Mouse (Mus musculus): ENCODE measurements at regions not wholly inside any gene's neighbourhood (a gene's known extent, or its start where the extent isn't known, plus 50 kb on each side); places are given as distances from the start of the nearest gene placed in this dataset.

DNA sequence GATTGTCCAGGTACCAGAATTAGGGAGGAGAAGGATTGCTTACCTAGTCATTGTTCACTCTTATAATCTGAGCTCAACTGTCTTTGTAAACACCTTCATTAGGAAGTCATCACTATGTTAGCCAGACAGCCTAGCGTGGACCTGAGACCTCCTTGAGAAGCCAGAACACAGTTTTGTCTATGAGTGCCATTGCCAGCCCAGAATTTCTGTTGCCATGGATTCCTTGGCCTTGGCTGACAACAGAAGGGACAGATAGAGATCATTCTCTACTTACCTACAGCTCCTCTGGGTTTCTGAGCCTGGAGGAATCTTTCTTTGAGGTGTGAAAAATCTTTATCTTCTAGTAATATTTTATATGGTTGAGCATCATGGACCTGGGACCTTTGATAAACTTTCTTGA is 825.0 kb downstream of the Gm9195 start:
- TF ChIP-seq TBP (conservative IDR thresholded peaks at IDR 0.05; ENCODE audit: low read depth, low read length): no peak
- TF ChIP-seq JUND (conservative IDR thresholded peaks at IDR 0.05; ENCODE audit: low read depth, low read length): no peak
- TF ChIP-seq SMC3 (IDR thresholded peaks at IDR 0.05; ENCODE audit: low read depth, low read length): no peak
- TF ChIP-seq E2F4 (IDR thresholded peaks at IDR 0.05; ENCODE audit: insufficient replicate concordance, low read depth, low read length): no peak
- no peak for TF ChIP-seq CTCF (conservative IDR thresholded peaks at IDR 0.05 in 1 of 2, IDR thresholded peaks at IDR 0.05 in 1 of 2; ENCODE audit: low read depth in 2 of 2, low read length in 2 of 2)
- TF ChIP-seq POLR2A (IDR thresholded peaks at IDR 0.05; ENCODE audit: low read depth, low read length): no peak
- TF ChIP-seq MAFK (IDR thresholded peaks at IDR 0.05; ENCODE audit: insufficient replicate concordance, low read length): no peak
- no peak for TF ChIP-seq EP300 (IDR thresholded peaks at IDR 0.05; ENCODE audit: low read length)
- no peak for TF ChIP-seq USF1 (IDR thresholded peaks at IDR 0.05; ENCODE audit: low read depth, low read length)
- TF ChIP-seq ZNF384 (IDR thresholded peaks at IDR 0.05; ENCODE audit: low read depth, low read length): no peak
- TF ChIP-seq HCFC1 (IDR thresholded peaks at IDR 0.05; ENCODE audit: low read depth, low read length): no peak
